Mouse (Mus musculus): ENCODE results near the gene Bbs9. TPM values are rescaled to one million over a fixed set of nuclear protein-coding genes. Genes with fewer than 3 reads are reported as not detected.

The Bbs9 gene
- total RNA-seq, 2 experiments from 2014 or later, result 6.7 to 9.8 TPM

DNA sequence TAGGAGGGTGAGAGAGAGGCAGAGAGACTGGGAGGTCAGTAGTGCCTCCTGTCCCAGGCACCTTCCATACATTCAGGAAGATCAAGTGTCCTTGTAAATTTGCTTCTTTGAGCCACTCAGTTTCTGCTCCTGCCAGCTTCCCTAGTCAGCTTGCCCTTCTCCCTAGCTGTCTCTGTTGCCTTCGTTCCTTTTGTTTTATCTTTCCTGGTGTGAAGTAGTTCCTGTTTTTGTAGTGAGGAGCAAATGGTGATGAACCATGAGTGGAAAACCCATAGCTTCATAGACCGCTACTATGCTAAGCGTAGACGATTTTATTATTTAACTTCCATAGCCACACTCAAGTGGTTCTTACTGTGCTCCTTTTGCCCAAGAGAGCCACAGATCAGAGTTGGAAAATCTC, 242.1 kb downstream of the Bbs9 start:
- no peak for ATAC-seq (replicated peaks; ENCODE audit: low FRiP score, poor library complexity, severe bottlenecking)

DNA sequence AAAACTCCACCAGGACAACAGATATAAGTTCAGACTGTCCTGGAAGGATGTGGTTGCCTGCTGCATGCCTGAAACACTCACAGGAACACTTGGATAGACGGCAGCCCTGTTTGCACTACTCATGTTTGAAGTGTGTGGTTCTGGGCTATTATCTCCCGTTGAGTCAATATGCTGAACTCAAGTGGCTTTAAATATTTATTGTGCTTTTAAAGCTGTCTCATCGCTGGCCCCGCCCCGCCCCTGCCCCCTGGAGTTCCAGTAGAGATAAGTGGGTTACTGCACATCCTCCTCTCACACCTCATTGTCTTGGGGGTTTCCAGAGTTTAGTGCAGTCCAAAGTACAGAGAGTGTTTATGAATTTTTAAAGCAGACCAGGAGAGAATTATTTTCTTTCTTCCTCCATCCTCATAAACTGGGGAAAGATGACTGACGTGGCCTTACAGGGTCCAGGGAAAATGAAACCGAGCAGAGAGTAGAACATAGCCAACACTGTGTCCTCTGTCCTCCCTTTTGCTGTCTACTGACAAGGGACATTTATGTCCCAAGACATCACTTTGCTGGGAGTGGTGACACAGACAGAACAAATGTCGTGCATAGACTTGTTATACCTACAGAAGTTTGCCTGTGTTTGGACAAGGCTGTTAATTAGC, 242.8 kb downstream of the Bbs9 start:
- ATAC-seq (replicated peaks; ENCODE audit: low FRiP score, poor library complexity, severe bottlenecking), result no peak

DNA sequence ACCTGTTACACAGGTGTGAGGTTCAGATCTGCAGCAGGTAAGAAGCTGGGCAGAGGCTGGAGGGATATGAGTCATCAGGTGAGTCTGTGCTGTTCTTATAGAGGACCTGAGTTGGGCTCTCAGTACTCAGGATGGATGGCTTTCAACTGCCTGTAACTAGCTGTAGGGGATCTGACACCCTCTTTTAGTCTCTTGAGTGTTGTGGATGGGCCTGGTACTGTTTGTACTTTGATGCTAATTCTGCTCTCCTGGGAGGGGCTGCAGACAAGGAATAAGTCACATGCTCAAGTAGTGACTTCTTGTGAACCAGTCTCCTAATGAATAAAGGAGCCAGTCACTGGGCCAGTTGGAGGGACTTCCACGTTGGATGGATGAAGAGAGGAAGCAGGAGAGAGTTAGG, 257.1 kb downstream of the Bbs9 start:
- ATAC-seq (replicated peaks; ENCODE audit: low FRiP score, poor library complexity, severe bottlenecking), result no peak

DNA sequence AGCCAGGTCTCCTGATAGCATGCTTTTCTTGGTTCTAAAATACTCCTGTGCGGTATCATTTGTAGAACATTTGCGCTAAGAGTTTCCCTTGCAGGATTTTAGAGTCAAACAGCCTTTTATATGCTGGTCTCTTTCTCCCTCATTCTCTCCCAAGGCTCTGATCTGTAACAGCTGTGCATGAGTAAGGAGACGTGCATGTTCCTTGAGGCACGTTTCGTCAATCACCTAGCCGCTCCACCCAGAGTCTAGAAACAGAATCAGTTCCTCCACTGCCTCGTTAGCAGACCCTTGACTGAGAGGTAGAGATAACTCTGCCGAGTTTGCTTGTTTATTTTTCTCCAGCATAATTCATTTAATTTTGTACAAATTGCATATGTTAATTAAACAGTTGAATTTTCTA, 259.4 kb downstream of the Bbs9 start:
- no peak for ATAC-seq (replicated peaks; ENCODE audit: low FRiP score, poor library complexity, severe bottlenecking)

DNA sequence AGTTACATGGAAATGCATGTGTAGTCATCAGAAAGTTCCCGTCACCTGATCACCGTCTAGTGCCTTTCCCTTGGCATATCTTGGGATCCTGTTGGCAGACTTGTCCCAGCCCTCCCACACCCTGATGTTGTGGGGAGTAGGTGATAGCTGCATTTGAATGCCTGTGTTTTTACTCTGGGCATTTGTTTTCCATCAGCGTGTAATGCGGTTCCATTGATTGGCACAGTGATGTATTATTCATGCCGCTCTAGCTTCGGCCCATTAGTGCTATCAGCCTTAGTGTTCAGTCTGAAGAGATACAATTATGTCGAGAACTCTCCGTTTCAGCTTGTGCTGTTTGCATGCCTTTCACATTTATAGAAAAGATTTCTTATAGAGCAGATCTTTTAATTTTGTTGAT, 259.9 kb downstream of the Bbs9 start:
- ATAC-seq (replicated peaks; ENCODE audit: low FRiP score, poor library complexity, severe bottlenecking), result no peak

DNA sequence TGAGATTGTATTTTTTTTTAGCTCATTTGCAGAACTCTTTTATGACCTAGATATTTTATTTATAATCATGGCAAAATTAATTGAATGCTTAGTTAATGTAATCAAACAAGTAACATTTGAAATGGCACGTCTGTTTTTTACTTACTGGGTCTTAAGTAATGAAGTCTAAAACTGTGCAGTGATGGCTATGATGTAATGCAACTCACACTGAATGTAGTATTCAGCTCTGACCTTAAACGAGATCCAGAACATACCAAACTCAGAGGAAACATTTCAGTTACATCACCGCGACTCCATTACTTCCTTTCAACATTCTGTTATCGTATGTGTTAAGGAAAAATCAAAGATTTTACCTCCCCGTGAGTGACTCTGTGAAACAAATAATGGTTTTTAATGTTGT, 262.4 kb downstream of the Bbs9 start:
- ATAC-seq (replicated peaks; ENCODE audit: low FRiP score, poor library complexity, severe bottlenecking), result no peak

DNA sequence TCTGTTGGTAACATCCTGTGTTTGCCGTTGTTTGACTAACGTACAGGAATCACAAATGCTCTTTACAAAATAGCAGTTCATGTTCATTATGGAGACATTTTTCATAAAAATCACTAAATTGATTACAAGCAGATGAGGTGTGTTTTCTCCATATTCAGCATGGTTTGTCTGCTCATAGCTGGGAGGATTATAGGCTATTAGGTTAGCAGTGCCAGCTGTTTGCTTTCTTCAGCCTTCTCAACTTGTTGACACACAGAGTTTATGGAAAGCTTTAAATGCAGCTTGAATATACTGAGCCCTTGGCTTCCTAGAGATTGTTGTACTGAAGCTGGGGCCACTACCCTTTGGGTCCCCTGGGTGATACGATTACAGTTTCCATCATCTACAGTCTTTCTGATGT, 263.3 kb downstream of the Bbs9 start:
- no peak for ATAC-seq (replicated peaks; ENCODE audit: low FRiP score, poor library complexity, severe bottlenecking)

DNA sequence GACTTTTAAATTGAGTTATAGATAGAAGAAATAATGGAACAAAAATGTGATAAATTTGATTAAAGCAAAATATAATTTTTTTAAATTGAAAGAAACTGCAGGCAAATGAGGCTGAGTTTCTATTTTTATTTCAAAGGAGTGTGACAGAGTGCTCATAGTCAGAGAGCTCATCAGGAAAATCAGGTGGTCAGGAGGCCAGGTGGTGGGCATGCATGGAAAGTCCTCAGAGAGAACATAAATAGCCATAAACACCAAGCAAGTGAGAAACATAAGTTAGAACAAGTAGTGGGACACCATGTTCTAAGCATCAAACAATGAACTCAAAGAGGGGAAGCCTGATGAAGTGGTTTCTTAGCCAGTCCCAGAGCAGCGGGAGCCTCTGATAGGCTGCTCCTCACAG, 266.5 kb downstream of the Bbs9 start:
- no peak for ATAC-seq (replicated peaks; ENCODE audit: low FRiP score, poor library complexity, severe bottlenecking)

DNA sequence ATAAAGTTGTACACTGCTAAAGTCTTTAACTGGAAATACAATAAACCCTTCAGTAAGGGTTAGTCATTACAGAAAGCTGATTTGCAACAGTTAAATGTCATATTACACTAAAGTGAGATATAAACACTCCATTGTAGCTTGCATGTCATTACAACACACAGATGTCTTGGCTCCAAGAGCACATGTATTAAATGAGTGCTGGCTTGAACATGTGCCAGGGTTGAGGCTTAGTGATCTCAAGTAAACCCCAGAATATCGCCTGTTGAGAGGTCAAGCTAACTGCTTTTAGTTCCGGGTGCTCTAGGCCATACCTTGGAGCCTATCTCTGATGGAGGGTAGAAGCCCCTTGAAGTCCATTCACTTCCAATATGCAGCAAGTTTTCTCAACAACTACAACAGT, 273.1 kb downstream of the Bbs9 start:
- no peak for ATAC-seq (replicated peaks; ENCODE audit: low FRiP score, poor library complexity, severe bottlenecking)

DNA sequence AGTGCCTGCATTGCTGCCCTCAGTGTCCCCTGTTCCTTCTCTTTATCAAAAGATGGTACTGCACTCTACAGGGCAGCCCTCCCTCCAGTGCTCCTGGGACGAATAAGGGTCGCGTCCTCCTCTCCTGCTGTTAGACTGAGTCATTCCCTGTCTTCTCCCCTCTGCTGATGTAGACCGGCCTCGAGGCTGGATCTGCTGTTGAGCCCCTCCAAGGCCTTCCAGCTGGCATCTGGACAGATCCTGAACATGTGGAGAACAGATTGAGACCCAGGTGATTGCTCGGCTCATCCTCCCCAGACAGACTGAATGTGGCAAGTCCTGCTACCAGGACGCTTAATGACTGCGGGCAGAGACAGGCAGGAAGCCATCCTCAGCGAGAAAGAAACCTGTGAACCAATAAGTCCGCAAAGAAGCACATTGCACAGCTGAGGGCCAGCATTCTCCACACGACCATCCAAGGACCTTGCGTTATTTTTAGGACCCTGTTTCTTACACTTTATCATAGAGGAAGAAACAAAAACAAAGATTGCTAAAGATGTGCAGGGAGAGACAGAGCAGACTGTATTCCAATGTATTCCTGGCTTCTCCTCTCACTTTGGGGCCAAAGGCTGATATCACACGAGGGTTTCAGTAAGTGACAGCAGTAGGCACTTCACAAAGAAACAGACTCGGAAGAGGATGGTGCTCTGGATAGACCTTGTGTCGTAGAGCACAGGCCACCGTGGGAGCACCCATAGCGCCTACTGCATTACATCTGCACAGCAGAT, 275.4 kb downstream of the Bbs9 start:
- no peak for ATAC-seq (replicated peaks; ENCODE audit: low FRiP score, poor library complexity, severe bottlenecking)

DNA sequence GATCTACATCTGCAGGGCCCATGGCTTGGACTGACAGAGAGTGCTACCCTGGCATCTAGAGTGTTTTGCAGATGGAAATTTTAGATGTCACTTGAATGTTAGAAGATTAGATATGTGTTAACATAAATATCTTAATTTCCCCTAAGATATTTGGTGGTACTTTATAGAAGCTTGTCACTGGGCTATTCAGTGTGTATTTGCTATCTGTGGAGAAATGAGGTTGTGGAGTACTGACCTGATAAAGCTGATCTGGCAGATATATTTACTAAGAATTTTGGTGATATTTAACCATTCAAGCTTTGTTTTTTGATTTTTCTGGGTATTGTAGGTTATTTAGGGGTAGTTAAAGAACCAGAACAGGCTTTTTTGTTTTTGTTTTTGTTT, 276.0 kb downstream of the Bbs9 start:
- no peak for ATAC-seq (replicated peaks; ENCODE audit: low FRiP score, poor library complexity, severe bottlenecking)

DNA sequence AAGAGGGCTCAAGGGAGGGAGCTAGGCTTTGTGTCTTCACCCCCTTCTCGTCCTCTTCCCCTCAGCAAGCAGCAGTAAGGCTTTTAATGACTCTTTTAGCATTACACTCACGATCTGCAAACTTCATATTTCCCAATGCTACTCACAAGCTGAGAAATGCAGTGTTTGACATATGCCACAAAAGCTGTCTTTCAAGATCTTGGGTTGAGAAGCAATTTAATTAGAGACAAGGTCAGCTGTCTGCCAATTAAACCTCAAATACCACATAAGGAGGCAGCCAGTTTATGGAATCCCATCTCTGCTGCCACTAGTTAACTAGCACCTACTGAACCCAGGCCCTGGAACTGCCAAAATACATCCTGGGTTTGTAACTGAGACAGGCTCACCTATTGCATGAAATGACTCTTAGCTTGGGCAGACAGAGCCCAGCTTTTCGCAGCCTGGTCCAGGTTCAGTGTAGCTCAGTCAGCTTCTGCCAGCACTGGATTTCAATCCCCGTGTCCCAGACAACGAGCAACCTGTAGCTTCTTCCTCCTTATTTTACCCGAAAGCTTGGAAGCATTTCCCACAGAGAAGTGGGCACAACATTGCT, 278.7 kb downstream of the Bbs9 start:
- no peak for ATAC-seq (replicated peaks; ENCODE audit: low FRiP score, poor library complexity, severe bottlenecking)

DNA sequence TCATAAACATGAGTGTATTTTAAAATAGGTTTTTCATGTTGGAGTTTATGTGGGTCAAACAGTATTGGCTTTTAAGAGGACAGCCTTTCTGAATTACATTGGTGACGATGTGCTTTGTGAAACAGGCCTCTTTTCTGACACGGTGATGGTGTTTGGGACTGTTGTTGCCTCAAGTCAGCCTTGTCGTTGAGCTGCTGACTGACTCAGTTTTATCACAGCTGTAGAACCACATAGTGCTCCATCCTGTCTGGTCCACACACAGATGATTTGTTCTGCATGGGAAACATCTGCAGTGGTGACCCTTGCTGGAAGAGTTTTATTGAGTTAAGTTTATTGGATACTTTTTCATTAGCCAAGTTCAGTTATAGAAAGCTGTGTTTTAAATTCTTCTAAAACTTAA, 283.0 kb downstream of the Bbs9 start:
- ATAC-seq (replicated peaks; ENCODE audit: low FRiP score, poor library complexity, severe bottlenecking), result no peak

DNA sequence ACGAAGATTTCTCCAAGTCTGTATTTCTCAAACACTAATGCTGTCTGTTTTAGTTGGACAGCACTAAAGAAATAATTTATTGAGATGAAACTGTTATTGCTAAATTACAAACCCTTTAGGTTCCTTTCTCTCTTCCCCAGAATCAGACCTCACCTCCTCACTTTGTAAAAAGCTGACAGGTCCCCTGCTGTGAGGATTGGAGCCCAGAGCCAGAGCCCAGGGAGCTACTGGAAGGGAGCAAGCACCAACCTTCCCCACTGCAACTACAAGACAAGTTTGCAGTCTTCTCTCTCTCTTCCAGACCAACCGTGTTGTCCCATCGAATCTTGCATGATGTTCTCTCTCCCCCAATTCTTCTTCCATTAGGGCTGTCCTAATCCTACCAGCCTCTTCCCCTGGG, 283.7 kb downstream of the Bbs9 start:
- no peak for ATAC-seq (replicated peaks; ENCODE audit: low FRiP score, poor library complexity, severe bottlenecking)

DNA sequence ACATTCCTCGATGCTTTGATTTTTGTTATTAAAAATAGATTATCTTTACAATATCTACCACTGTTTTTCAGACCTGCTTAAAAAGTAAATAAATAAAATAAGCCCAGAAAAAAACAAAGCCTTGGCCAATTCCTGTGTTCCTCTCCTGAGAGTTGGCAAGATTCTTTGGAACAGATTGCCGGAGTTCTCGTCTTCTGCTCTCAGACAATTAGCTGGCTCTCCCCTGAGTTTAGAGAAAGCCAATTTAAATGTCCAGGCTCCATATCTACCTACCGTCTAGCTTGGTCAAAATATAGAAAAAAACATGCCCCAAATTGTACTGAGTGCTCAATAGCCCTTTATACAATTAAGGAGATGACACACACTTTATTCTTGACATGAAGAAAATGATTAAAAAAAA, 284.9 kb downstream of the Bbs9 start:
- ATAC-seq (replicated peaks; ENCODE audit: low FRiP score, poor library complexity, severe bottlenecking), result no peak

DNA sequence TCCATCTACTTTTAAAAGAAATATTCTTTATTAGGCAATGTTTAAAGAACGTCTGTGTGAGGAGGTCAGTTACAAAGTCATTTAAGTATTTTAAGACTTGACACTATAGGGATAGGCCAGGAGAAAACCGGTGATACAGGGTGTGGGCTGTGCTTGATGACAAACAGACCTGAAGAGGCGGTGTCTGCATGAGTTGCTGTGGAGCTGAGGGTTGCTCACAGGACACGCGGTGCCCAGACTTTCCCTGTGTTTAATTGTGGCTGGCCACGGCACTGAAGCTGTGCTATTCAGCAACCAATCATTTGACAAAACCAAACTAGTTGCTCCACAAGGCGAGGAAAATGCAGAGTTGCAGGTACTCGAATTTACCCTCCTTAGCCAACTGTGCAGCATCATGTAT, 286.0 kb downstream of the Bbs9 start:
- ATAC-seq (replicated peaks; ENCODE audit: low FRiP score, poor library complexity, severe bottlenecking), result no peak

DNA sequence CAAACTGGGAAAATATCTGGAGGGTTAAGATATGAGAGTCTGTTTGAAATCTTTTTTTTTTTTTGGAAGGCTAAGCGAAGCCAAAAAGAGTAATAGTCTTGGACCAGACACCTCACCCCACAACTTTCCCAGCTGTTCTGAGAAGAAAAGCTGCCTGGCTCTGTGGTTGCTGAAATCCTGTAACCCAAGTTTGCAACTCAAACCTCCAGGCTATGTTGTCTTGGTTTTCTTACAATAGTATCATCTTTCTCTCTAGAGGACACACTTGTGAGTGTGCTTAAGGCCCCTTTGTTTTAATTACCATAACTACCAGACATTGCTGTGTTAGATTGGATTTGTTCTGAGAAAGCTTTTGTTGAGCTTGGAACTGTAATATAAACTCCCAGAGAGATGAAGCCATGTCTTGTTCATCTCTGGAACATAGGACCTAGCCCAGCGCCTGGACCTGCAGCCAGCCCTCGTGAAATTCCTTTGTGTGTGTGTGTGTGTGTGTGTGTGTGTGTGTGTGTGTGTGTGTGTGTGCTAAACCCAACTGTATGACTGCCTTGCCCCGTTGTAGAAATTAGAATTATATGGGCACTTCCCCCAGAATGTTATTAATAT, 290.2 kb downstream of the Bbs9 start:
- ATAC-seq (replicated peaks; ENCODE audit: low FRiP score, poor library complexity, severe bottlenecking), result no peak

DNA sequence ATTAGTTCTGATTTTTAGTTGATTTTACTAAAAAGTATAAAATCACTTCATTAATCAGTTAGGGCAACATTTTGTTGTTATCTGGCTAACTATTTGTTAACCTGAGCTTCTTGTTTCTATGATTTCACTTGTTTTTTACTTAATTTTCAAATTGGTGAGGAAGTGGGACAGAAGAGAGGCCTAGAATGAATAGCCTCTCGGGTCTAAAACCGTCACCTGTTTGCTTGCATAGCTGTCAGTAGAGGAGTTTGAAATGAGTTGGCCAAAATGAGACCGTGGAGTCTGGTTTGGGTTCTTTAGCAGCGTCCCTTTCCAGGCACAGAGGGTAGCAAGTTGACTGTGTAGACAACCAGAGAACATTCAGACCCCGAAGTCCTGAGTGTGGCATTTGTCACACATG, 291.6 kb downstream of the Bbs9 start:
- no peak for ATAC-seq (replicated peaks; ENCODE audit: low FRiP score, poor library complexity, severe bottlenecking)

DNA sequence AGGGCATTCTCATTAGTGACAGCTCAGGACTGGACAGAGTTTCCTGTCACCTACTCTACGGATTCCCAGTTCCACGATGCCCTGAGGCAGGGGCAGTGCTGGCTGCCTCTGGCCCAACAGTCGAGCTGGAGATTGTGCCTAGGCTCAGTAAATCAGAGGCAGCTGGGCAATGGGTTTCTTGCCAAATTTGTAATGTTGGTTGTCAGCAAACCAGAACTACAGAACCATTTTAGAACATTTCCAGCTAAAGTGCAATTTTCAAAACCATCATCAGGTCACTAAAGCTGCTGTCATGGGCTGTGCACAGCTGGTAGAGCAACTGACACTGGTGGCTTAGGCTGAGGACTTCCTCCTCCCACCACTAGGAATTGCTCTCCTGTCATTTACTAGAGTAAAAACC, 292.3 kb downstream of the Bbs9 start:
- no peak for ATAC-seq (replicated peaks; ENCODE audit: low FRiP score, poor library complexity, severe bottlenecking)

DNA sequence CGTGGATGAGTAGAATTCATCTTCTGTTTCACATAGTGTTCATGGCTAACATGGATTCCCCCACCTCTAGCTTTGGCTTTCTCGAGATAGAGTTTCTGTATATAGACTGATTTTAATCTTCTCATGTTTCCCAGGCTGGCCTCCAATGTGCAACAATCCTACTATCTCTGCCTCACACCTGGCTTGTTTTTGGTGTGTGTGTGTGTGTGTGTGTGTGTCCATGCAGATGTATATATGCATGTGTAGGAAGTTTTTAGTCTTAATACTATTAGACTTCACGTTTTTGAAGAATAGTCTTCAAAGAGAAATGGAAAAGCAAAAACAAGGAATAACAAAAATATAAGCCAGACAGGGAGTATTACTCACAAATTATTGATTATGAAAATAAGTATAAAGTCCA, 296.3 kb downstream of the Bbs9 start:
- no peak for ATAC-seq (replicated peaks; ENCODE audit: low FRiP score, poor library complexity, severe bottlenecking)
